Mouse (Mus musculus): Measurements from ENCODE around the gene Sit1. TPM values are rescaled to one million over a fixed set of nuclear protein-coding genes. Genes with fewer than 3 reads are reported as not detected.

The Sit1 gene
- polyA plus RNA-seq (2012; rRNA removed; ENCODE audit: low replicate concordance), result 9.2 and 21.2 TPM in 2 replicates

DNA sequence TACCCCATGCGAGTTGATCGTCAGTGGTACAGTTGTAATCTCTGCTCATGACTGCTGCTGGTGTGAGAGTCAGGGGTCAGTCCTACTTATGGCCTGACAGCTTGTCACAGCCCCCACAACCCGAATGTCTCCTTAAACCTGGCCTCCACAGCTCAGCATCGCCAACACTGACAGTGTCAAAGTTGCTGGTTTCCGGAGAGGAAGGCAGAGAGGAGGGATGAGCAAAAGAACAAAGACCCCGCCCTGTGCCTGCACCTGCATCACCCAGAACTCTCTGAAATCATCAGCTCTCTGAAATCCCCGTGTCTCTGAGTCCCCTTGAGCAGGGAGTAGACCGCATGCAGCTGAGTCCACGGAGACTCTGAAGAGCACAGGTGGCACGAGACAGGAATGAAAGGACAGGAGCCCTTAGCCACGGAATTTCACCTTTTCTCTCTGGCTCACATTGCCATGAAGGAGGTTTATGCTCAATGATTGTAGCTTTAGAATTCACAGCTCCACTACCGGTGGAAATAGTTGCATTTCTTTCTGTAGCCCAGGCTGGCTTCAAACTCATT is at the start of gene Sit1:
Sit1 (minus strand) TSS at position 200 of the 557 bp plus-strand sequence.

DNA sequence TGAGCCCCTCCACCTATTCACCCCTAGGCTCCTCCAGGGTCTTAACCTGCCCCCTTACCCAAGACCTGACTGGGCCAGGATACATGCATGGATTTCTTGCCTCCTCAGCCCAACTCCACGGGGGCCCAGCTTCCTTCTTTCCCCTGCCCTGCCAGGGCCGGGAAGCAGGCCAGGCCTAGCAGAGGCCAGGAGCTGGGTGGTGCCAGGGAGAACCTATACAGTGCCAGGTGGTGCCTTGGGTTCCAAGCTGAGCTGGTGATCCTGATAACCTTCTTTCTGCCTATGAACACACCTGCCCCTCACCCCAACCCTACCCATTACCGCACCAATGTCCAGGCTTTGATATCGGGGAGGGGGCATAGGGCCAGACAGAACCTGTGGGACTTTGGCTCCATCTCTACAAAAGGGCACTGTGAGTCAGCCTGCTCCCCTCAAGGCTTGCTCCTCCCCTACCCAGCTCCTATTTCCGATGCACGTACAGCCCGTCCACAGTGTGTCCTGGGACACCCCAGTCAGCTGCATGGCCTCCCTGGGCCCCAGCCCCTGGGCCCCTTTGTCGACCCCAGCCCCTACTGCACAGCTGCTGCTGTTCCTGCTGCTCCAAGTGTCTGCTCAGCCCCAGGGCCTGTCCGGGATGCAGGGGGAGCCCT is 23.1 kb upstream of the Sit1 start, which contains the start of gene Car9:
Car9 (plus strand) TSS at position 431 of the 650 bp plus-strand sequence.

GRCm38 (mm10) chr4:43499407-43500333 is 16.1 kb upstream of the Sit1 start, which contains the start of gene Arhgef39:
Arhgef39 (minus strand) TSS chr4:43499695.

GRCm38 (mm10) chr4:43492821-43493185 is 9.3 kb upstream of the Sit1 start, which contains the start of gene Ccdc107:
Ccdc107 (plus strand) TSS chr4:43492900.

DNA sequence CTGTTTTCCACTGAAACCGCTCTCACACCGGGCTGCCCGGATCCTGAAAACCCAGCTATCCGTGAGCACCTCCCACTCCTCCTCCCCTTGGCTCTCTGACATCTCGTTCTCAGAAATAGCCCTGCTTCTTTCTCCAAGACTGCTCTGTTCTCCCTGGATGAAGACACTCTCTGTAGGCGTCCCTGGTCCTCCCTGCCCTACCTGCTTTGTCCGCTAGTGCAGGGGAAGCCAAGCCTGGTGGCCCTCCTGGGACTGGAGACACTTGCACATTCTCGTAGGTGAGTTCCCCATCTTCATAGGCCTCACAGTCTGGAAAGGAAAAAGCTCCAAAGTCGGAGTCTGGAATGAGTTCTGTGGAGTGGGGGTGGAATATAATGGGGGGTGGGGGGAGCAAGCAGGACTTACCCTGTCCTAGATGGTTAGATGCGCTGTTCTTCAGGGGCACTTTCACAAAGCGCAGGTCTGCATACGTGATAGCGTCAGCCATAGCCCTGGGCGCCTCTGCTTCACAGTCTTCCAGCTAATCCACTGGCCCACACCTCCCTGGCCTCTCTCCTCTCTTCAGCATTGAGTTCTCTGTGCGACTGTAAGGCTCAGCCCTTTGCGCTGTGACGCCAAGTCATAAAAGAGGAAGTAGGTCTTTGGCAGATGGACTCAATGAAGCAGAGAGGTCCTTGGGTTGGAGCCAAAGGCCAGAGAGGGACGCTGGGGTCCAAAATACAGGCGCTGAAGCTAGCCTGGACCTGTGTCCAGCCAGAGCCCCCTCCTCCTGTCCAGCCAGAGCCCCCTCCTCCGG is 29.3 kb downstream of the Sit1 start, which contains the start of gene Cd72:
Cd72 (minus strand) TSS at position 588 of the 796 bp plus-strand sequence.

GRCm38 (mm10) chr4:43441639-43442038 is 41.9 kb downstream of the Sit1 start, which contains the start of gene Tesk1:
Tesk1 (plus strand) TSS chr4:43441939.

Other genes starting within 250 kb of the Sit1 start
- 0.57 and 1.7 TPM in 2 replicates for gene Atp8b5, start 216.6 kb downstream of the Sit1 start, polyA plus RNA-seq (2012; rRNA removed; ENCODE audit: low replicate concordance)
- 14.4 and 23.7 TPM in 2 replicates for gene Rusc2, start 101.8 kb downstream of the Sit1 start, polyA plus RNA-seq (2012; rRNA removed; ENCODE audit: low replicate concordance)
- gene Fam166b, start 54.6 kb downstream of the Sit1 start, polyA plus RNA-seq (2012; rRNA removed; ENCODE audit: low replicate concordance), result 0.23 TPM in 1 of 2 replicates, not detected in the other
- 79.6 and 124 TPM in 2 replicates for gene Tesk1, start 41.8 kb downstream of the Sit1 start, polyA plus RNA-seq (2012; rRNA removed; ENCODE audit: low replicate concordance)
- gene Cd72, start 29.1 kb downstream of the Sit1 start, polyA plus RNA-seq (2012; rRNA removed; ENCODE audit: low replicate concordance), result 28.2 and 33.5 TPM in 2 replicates
- gene Ccdc107, start 9.2 kb upstream of the Sit1 start, polyA plus RNA-seq (2012; rRNA removed; ENCODE audit: low replicate concordance), result 62.5 and 267 TPM in 2 replicates
- 4.4 and 4.8 TPM in 2 replicates for gene Arhgef39, start 16.0 kb upstream of the Sit1 start, polyA plus RNA-seq (2012; rRNA removed; ENCODE audit: low replicate concordance)
- gene Car9, start 23.2 kb upstream of the Sit1 start, polyA plus RNA-seq (2012; rRNA removed; ENCODE audit: low replicate concordance), result 0.78 and 1.5 TPM in 2 replicates
- 23.0 and 770 TPM in 2 replicates for gene Tpm2, start 40.0 kb upstream of the Sit1 start, polyA plus RNA-seq (2012; rRNA removed; ENCODE audit: low replicate concordance)
- 75.4 and 91.4 TPM in 2 replicates for gene Creb3, start 78.6 kb upstream of the Sit1 start, polyA plus RNA-seq (2012; rRNA removed; ENCODE audit: low replicate concordance)
- 101 and 163 TPM in 2 replicates for gene Tln1, start 79.0 kb upstream of the Sit1 start, polyA plus RNA-seq (2012; rRNA removed; ENCODE audit: low replicate concordance)
- 60.7 and 68.0 TPM in 2 replicates for gene Rgp1, start 95.0 kb upstream of the Sit1 start, polyA plus RNA-seq (2012; rRNA removed; ENCODE audit: low replicate concordance)
- gene Gba2, start 95.1 kb upstream of the Sit1 start, polyA plus RNA-seq (2012; rRNA removed; ENCODE audit: low replicate concordance), result 22.0 and 23.6 TPM in 2 replicates
- gene Msmp, start 100.8 kb upstream of the Sit1 start, polyA plus RNA-seq (2012; rRNA removed; ENCODE audit: low replicate concordance), result 0.74 and 1.1 TPM in 2 replicates
- gene Npr2, start 148.2 kb upstream of the Sit1 start, polyA plus RNA-seq (2012; rRNA removed; ENCODE audit: low replicate concordance), result 42.2 and 51.5 TPM in 2 replicates
- gene Spag8, start 169.9 kb upstream of the Sit1 start, polyA plus RNA-seq (2012; rRNA removed; ENCODE audit: low replicate concordance), result 0.92 and 1.7 TPM in 2 replicates
- 87.4 and 136 TPM in 2 replicates for gene Hint2, start 172.7 kb upstream of the Sit1 start, polyA plus RNA-seq (2012; rRNA removed; ENCODE audit: low replicate concordance)
- gene Tmem8b, start 185.2 kb upstream of the Sit1 start, polyA plus RNA-seq (2012; rRNA removed; ENCODE audit: low replicate concordance), result 12.3 and 18.7 TPM in 2 replicates
- gene Fam221b, start 185.4 kb upstream of the Sit1 start, polyA plus RNA-seq (2012; rRNA removed; ENCODE audit: low replicate concordance), result 0.02 and 0.09 TPM in 2 replicates
- gene Olfr70, start 217.1 kb upstream of the Sit1 start, polyA plus RNA-seq (2012; rRNA removed; ENCODE audit: low replicate concordance), result not detected in 2 replicates
- gene Olfr71, start 226.5 kb upstream of the Sit1 start, polyA plus RNA-seq (2012; rRNA removed; ENCODE audit: low replicate concordance), result not detected in 2 replicates
- gene Hrct1, start 243.5 kb upstream of the Sit1 start, polyA plus RNA-seq (2012; rRNA removed; ENCODE audit: low replicate concordance), result 21.9 and 24.8 TPM in 2 replicates
- 5.1 and 8.1 TPM in 2 replicates for gene Spaar, start 246.3 kb upstream of the Sit1 start, polyA plus RNA-seq (2012; rRNA removed; ENCODE audit: low replicate concordance)

All from mammary gland, adult 2 months (tissue).